Mouse (Mus musculus) heart, postnatal 36 days (tissue): ENCODE measurements around the gene Aldh3b2. TPM values are rescaled to one million over a fixed set of nuclear protein-coding genes. Genes with fewer than 3 reads are reported as not detected.

Source experiments
- DNase-seq, 2 experiments: peaks; one replicate each; pipeline ENCODE4 v3.0.0; 2021 to 2022
- intact Hi-C: fragments of 180-260 bp; cut with DNase I; formaldehyde crosslinking; loops from one replicate; pipeline ENCODE4 v1.15.1; 2025
- total RNA-seq, 2 experiments: library from RNA; stranded (reverse); gene quantifications; 2 replicates each; pipeline ENCODE4 v1.2.3; 2021

Aldh3b2 gene
- total RNA-seq, 2 experiments from 2014 or later = 0.39 TPM; not detected in 1

DNA sequence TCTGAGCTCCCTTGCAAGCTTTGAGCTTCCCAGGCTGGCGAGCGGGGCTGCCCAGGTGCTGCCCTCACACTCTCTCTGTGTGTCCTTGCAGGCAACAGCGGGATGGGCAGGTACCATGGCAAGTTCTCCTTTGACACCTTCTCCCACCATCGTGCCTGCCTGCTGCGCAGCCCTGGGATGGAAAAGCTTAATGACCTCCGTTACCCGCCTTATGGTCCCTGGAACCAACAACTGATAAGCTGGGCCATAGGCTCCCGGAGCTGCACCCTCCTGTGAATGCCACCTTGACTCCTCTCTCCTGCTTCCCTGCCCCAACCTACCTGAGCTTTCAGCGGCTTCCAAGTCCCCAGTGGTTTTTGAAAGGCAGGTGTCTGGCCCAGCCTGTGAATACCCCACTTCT lies 8.8 kb downstream of the Aldh3b2 start:
- intact Hi-C loops = loop anchor here (1.0 to 5.0 kb wide), 3 partner anchors 35 to 259 kb away; no protein-coding TSS in a partner anchor
- no peak for DNase-seq

- intact Hi-C loops = loop anchor here (5.0 kb wide), 2 partner anchors 191 to 261 kb away; no protein-coding TSS in a partner anchor
- no peak for DNase-seq
Observed at GRCm38 (mm10) chr19:3983527-3984200, 11.5 kb downstream of the Aldh3b2 start.

DNA sequence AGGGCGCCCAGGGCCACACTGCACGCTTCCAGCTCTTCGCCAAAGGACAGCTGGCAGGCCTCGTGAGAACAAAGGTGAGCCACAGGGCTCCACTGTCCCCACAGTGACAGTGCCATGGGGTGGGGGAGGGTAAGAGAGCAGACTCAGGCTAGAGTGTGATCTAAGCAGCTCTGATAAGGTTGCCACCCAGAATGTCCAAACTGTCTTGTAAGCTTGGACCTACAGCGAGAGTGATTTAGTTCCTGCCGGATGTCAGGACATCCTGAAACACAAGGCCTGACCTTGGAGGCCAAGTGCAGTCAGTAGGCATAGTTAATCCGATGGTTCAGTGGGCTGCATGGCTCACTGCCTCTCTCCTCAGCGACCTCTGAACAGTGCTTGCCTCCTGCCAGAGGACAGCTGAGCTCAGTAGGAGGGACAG lies 13.1 kb downstream of the Aldh3b2 start:
- intact Hi-C loops = no loop called here
- peak; percentile 38 to 54 for DNase-seq

- DNase-seq = peak; percentile 86 to 87
- intact Hi-C loops = no loop called here
Observed at GRCm38 (mm10) chr19:3986334-3986733, 14.2 kb downstream of the Aldh3b2 start, which contains the start of gene Acy3. Gene Acy3, plus strand, starts transcription at chr19:3986570.

DNA sequence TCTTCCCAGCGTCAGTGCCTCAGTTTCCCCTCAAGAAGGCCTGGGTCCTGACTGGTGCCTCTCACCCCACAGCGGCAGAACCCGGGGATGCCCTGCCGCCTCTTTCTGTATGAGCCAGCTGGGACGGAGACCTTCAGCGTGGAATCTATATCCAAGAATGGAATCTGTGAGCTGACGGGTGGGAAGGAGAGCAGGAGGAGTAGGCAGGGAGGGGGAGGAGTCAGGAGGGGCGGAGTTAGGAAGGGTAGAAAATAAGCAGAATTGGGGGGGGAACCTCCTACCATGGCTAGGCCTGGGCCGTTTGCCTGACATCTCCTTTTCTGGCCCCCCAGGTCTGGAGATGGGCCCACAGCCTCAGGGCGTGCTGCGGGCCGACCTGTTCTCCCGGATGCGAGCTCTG lies 15.9 kb downstream of the Aldh3b2 start:
- DNase-seq = no peak
- intact Hi-C loops = no loop called here

DNA sequence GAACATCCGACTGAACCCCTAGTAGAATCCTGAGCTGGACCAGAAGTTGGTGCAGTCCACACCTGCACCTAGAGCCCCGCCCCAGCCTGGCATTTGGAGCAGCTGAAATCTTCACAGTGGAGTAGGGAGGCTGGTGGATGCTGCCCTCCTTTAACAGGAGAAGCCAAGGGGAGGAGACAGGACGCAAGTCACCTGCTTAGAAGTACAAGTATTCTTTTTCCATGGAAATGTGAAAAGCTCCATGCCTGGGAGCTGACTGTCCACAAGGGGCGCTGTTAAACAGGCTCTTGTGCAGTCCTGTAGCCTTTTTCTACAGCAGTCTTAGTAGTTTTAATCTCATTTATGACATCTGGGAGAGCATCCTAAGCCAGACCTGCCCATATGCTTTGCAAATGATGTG lies 16.6 kb downstream of the Aldh3b2 start:
- intact Hi-C loops = no loop called here
- no peak for DNase-seq

DNA sequence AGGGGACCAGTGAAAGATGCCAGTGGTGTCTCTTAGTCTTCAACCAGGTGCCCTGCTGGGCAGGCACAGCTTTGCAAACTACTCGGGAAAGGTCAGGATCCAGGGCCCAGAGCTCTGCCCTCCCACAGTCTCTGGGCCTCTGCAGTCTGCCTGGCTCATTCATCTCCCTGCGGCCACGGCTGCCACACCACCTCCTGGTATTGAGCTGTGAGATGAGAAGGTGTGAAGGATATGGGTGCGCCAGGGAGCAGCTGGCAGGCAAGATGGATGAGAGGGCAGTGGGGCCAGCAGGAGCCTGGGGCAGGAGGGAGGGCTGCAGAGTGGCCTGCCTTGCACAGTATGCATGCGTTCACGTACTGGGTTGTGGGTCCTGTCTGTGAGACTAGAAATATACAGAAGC lies 18.7 kb downstream of the Aldh3b2 start:
- DNase-seq = no peak

GRCm38 (mm10) chr19:3991562-3991961 lies 19.4 kb downstream of the Aldh3b2 start:
- no peak for DNase-seq
- intact Hi-C loops = no loop called here

More for the DNA sequence above, 18.7 kb downstream of the Aldh3b2 start:
- intact Hi-C loops = no loop called here

DNA sequence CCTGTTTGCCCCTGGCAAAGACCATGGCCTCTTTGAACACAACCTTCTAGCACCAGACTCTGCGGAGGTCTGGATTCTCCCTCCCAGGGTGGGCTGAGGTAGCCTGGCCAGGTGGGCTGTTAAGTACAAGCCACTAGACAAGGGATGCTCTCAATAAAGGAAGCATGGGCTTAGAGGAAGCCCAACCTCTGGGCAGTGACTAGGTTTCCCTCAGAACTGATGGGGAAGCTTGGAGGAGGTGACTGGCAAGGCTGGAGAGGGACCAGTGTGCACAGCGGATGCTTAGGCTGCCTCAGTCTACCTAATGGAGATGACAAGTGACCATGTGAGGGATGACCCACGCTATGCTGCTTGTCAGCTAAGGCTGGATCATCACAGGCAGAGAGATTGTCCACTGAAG lies 19.8 kb downstream of the Aldh3b2 start:
- intact Hi-C loops = no loop called here
- no peak for DNase-seq

DNA sequence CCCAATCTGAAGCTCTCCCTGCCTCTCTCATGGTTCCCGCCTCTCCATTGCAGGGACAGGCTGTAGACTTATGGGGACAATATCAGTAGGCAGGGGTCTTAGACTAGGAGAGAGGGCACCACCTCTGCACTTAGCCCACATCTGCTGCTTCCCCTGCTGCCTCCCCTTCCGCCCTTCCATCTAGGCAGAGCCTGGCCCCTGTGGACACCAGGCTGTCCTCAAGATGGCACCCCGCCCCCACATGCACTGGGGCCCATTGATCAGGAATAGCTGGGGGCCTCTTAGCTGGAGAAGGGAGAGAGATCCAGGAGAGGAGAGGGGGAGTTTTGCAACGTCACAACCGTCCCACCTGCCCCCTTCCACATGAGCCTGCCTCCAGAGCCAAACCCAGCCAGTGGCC lies 20.3 kb downstream of the Aldh3b2 start, which contains the start of gene Tbx10:
Gene Tbx10 (plus strand): TSS at position 337 of the 400 bp plus-strand sequence.
- no peak for DNase-seq
- intact Hi-C loops = no loop called here

DNA sequence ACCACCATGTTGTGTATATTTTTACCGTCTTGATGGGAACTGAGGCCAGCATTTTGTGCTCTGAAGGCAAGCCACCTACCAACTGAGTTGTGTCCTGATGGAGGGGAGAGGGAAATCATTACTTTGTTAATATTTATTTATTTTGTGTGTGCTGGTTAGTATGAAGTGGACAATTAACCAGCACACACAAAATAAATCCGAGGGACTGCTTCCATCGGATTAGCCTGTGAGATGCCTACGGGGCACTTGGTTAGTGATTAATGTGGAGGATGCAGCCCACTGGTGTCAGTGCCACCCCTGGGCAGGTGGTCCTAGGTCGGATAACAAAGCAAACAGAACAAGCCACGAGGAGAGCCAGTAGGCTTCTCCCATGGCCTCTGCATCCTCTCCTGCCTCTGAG lies 22.8 kb downstream of the Aldh3b2 start:
- intact Hi-C loops = no loop called here
- no peak for DNase-seq

DNA sequence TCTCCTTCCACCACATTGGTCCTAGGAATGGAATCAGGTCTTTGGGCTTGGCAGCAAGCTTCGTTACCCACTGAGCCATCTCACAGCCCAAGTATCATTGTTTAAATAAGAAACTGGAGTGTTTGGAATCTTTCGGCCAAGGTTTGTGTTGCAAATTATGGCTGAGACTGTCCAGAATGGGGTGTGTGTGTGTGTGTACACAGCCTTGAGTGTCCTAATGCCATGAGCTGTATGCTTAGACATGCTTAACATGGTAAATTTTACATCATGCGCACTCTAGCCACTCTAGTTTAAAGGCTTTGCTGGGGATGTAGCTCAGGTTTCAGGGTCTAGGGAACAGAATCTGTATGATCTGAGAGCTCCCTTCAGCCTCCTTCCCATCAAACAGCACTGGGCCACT lies 23.4 kb downstream of the Aldh3b2 start:
- no peak for DNase-seq
- intact Hi-C loops = no loop called here

- intact Hi-C loops = no loop called here
- DNase-seq = no peak
Observed at GRCm38 (mm10) chr19:3996106-3996505, 24.0 kb downstream of the Aldh3b2 start.

DNA sequence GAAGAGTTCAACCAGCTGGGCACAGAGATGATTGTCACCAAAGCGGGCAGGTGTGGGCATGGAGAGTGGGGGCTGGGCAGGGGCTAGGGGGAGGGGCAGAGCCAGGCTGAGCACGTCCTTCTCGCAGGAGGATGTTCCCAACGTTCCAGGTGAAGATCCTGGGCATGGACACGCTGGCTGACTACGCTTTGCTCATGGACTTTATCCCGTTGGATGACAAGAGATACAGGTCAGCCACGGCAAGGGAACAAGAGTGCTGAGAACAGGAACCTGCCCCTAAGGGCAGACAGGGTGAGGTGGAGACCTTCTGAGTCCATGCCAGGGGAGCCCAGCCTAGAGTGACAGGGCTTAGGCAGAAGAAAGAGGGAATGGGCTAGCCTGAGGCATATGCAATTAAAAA lies 24.6 kb downstream of the Aldh3b2 start:
- intact Hi-C loops = no loop called here

DNA sequence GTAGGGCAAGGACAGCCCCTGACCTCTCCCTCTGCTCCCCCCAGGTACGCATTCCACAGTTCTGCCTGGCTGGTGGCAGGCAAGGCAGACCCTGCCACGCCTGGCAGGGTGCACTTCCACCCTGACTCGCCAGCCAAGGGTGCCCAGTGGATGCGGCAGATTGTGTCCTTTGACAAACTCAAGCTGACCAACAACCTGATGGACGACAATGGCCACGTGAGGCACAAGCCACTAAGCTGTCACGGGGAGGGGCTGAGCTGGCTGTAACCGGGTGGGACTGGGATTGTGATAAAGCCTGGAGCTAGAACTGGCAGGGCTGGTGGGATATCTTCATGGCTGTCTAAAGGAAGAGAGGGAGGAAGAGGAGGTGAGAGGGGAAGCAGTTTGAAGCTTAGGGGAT lies 25.1 kb downstream of the Aldh3b2 start:
- intact Hi-C loops = no loop called here
- DNase-seq = no peak

More for the DNA sequence above, 24.6 kb downstream of the Aldh3b2 start:
- DNase-seq = no peak

- intact Hi-C loops = no loop called here
Observed at GRCm38 (mm10) chr19:3998335-3998734, 26.2 kb downstream of the Aldh3b2 start.

DNA sequence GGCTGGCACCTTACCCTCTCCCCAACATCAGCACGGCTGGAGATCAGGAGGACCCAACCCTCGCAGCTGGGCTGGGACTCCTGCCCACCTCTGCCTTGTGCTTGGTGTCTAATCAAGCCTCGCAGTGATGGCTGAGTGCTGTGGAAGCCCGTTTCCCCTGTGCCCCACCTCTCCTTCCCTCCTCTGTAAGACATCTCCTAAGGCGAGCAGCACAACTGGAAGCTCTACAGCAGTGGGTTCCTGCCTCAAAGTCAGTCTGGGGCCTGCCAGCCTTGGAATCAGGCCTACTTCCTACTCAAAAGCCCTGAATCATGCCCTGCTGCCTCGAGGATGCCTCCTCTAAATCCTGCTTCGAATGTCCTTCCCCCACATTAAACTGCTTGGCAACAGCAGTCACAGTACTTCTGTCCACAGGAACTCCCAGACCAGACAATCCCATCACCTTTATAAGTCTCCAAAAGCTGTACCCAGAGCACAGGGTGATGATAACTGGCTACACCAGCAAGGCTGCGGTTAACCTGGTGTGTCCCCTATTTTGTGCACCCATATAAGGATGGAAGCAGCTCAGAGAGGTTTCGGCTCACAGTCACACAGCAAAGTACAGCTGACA lies 27.1 kb downstream of the Aldh3b2 start:
- intact Hi-C loops = no loop called here
- no peak for DNase-seq

More at GRCm38 (mm10) chr19:3998335-3998734, 26.2 kb downstream of the Aldh3b2 start:
- no peak for DNase-seq

DNA sequence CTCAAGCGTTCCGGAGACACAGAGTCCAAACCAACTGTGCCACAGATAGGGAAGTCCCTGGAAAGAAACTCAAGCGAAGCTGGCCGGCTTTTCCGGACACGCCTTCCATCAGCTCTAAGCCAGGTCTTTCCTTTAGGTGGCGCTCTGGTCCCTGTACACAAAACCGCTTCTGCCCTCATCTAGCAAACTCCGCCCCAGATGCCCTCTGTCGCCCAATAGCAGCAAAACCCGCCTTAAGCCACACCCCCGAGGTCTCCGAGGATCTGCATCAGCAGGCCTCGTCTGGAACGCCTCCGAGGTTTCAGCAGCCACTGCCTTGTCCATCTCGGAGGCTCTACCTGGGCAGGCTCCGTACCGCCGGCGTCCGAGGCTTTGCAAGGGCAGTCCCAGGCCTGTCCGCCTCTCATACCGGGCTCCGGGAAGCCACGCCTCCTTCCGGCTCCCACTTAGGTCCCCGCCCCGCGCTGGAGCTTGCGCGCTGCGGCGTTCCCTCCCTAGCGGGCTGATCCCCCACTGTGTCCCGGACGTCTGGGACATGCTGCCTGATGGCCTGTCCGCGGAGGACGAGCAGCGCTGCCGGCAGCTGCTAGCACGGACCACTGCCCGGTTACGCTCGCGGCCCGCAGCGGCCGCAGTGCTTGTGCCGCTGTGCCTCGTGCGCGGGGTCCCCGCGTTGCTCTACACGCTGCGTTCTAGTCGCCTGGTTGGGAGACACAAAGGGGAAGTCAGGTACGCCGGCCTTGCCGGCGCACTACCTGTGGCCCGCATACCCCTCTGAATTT lies 28.2 kb downstream of the Aldh3b2 start, which contains the start of the genes Nudt8 and Gm49405:
Gene Nudt8 (plus strand): TSS at position 462 of the 782 bp plus-strand sequence.
Gene Gm49405 (plus strand): TSS at position 508 of the 782 bp plus-strand sequence.
- DNase-seq = peak; percentile 93 to 99
- intact Hi-C loops = no loop called here

GRCm38 (mm10) chr19:4000949-4001525 lies 28.9 kb downstream of the Aldh3b2 start:
- DNase-seq = no peak
- intact Hi-C loops = loop anchor here (1.0 kb wide), 1 partner anchor 10 kb away; no protein-coding TSS in a partner anchor

DNA sequence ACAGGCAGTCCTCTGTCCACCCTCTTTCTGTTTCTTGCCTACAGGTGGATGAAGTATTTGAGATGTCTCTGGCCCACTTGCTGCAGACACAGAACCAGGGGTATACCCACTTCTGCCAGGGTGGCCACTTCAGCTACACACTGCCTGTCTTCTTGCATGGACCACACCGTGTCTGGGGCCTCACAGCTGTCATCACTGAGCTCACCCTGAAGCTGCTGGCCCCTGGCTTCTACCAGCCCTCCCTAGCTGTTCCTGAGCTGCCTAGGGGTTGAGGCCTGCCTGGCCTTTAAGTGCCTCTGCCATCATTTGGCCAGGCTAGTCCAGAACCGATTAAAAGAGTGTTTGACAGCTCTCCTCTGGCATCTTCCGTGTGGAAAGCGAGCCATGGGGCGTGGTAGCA lies 29.6 kb downstream of the Aldh3b2 start:
- intact Hi-C loops = loop anchor here (1.0 kb wide), 1 partner anchor 10 kb away; no protein-coding TSS in a partner anchor
- DNase-seq = no peak

DNA sequence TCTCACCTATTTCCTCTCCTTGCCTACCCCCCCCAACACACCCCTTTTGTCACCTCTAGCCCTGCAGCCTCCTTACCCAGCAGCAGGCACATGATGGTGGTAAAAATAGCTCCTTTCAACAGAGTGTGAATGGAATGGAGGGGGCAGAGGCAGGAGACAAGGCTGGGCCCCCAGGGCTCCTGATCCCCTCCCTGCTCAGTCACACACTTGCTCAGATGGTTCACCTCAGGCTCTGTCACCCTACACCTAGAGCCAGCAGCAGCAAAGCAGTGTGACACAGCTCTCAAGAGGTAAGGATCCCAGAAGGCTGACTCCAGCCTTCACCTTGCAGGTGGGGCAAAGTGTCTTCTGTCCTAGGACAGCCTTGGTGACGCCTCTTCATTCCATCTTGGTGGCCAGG lies 31.0 kb downstream of the Aldh3b2 start, which contains the start of gene Doc2g:
Gene Doc2g (plus strand): TSS at position 202 of the 400 bp plus-strand sequence.
- DNase-seq = no peak
- intact Hi-C loops = no loop called here
